Mouse (Mus musculus) gastrocnemius, postnatal 4 days (tissue): Measurements from ENCODE around the gene Capza1. TPM values are rescaled to one million over a fixed set of nuclear protein-coding genes. Genes with fewer than 3 reads are reported as not detected.

Source experiments
- DNase-seq, 2 experiments: peaks; one replicate each; pipeline ENCODE4 v3.0.0; 2021 to 2022; ENCODE audit warnings: low spot score in 2 of 2, mixed read lengths in 2 of 2
- total RNA-seq, 2 experiments: library from RNA; stranded (reverse); gene quantifications; 2 replicates each; pipeline ENCODE4 v1.2.3; 2021

Gene Capza1
- total RNA-seq, 2 experiments from 2014 or later = 54.9 to 60.3 TPM

GRCm38 (mm10) chr3:104790401-104790937 lies 73.8 kb downstream of the Capza1 start:
- peak in 1 of 2 experiments; percentile 51 for DNase-seq

GRCm38 (mm10) chr3:104789822-104790221 lies 74.5 kb downstream of the Capza1 start:
- DNase-seq = peak in 1 of 2 experiments; percentile 45

GRCm38 (mm10) chr3:104789312-104789605 lies 75.0 kb downstream of the Capza1 start:
- DNase-seq = peak in 1 of 2 experiments; percentile 47

GRCm38 (mm10) chr3:104788561-104789311 lies 75.6 kb downstream of the Capza1 start:
- DNase-seq = peak; percentile 84 to 88

GRCm38 (mm10) chr3:104788075-104788474 lies 76.2 kb downstream of the Capza1 start, which contains the start of gene Rhoc:
TSS of gene Rhoc (plus strand) at chr3:104788375.
- no peak for DNase-seq

- DNase-seq = no peak
These were observed 79.0 kb downstream of the Capza1 start for GRCm38 (mm10) chr3:104785284-104785683.

GRCm38 (mm10) chr3:104783971-104784500 lies 80.3 kb downstream of the Capza1 start:
- no peak for DNase-seq

- DNase-seq = peak in 1 of 2 experiments; percentile 65
These were observed 82.1 kb downstream of the Capza1 start for GRCm38 (mm10) chr3:104782061-104782681.

- DNase-seq = peak in 1 of 2 experiments; percentile 30
These were observed 82.8 kb downstream of the Capza1 start, which contains the start of gene Fam19a3 for GRCm38 (mm10) chr3:104781471-104781903. TSS of gene Fam19a3 (minus strand) at chr3:104781840.

- DNase-seq = peak in 1 of 2 experiments; percentile 46
These were observed 83.5 kb downstream of the Capza1 start, which contains the start of gene Ppm1j for GRCm38 (mm10) chr3:104780561-104781420. TSS of gene Ppm1j (plus strand) at chr3:104781056.

GRCm38 (mm10) chr3:104779949-104780348 lies 84.4 kb downstream of the Capza1 start:
- DNase-seq = peak in 1 of 2 experiments; percentile 70

GRCm38 (mm10) chr3:104777342-104777741 lies 87.0 kb downstream of the Capza1 start:
- no peak for DNase-seq

- no peak for DNase-seq
These were observed 91.0 kb downstream of the Capza1 start for GRCm38 (mm10) chr3:104773301-104773700.

Other genes with a start within 250 kb of the Capza1 start
- 10 to 100 TPM; 28.5 to 36.1 TPM for gene Slc16a1, start 225.8 kb downstream of the Capza1 start, total RNA-seq
- gene Ppm1j, start 83.4 kb downstream of the Capza1 start, total RNA-seq = 10 to 100 TPM; 19.0 to 26.8 TPM
- gene Fam19a3, start 82.7 kb downstream of the Capza1 start, total RNA-seq = 1 to 10 TPM; 3.2 to 3.5 TPM
- gene Rhoc, start 76.1 kb downstream of the Capza1 start, total RNA-seq = 100 to 1,000 TPM; 169 to 187 TPM
- 10 to 100 TPM; 17.0 to 18.9 TPM for gene Mov10, start 45.9 kb downstream of the Capza1 start, total RNA-seq
- 10 to 100 TPM; 22.9 to 29.4 TPM for gene St7l, start 500 bp downstream of the Capza1 start, total RNA-seq
- gene Wnt2b, start 97.4 kb upstream of the Capza1 start, total RNA-seq = 1 to 10 TPM; 3.2 to 3.4 TPM
- gene Cttnbp2nl, start 188.6 kb upstream of the Capza1 start, total RNA-seq = 10 to 100 TPM; 19.5 to 21.1 TPM
- not detected for gene 4930564D02Rik, start 202.3 kb upstream of the Capza1 start, total RNA-seq